Mouse (Mus musculus) gonadal fat pad, adult 2 months (tissue): Measurements from ENCODE around the gene Samd1. TPM values are rescaled to one million over a fixed set of nuclear protein-coding genes. Genes with fewer than 3 reads are reported as not detected.

ENCODE experiments used
- DNase-seq: peaks from one replicate; pipeline ENCODE4 v3.0.0-alpha.2; 2012; ENCODE audit warnings: low read depth
- polyA plus RNA-seq: library from polyadenylated mRNA; depleted of rRNA; stranded (reverse); fragments of >200 nt; gene quantifications from 2 replicates; pipeline ENCODE4 v1.2.3, GENCODE M21; 2012

Samd1 gene
- polyA plus RNA-seq, 1 experiment: 36.3 TPM

DNA sequence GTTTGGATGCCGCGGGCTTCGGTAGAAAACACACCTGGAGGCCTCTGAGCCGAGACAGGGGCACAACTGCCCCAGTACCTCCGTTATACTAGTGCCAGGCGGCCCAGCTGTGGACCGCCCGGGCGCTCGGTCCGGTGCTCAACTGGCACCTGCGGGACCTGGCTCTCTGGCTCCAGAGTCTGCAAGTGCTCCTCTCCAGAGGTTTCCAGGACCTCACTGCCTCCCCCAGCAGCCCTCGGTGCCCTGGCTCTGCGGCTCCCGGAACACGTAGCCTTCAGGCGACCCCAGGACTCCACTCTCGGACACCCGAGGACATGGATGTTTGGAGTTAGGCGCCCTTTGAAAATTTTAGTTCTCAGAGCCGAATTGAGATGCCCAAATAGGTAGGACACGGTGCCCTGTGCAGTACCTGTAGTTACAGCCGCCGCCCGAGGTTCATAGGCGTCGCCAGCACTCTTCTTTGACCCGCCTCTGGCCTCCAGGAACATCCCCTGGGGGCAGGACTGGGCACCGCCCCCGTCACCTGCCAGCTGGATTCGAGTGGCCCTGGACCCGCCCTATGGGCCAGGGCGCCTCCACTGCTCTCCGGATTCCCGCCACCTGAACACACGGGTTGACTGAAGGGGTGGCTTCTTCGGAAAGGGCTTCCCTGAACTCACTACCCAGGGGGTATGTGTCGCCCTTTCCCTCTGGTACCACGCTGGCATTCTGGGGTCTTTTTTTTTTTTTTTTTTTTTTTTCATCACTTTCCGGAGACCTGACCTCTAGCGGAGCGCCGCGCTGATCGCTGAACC is 14.4 kb downstream of the Samd1 start, which contains the start of gene 2210011C24Rik:
Gene 2210011C24Rik, minus strand, starts transcription at position 467 of the 794 bp plus-strand sequence.
- no peak for DNase-seq

DNA sequence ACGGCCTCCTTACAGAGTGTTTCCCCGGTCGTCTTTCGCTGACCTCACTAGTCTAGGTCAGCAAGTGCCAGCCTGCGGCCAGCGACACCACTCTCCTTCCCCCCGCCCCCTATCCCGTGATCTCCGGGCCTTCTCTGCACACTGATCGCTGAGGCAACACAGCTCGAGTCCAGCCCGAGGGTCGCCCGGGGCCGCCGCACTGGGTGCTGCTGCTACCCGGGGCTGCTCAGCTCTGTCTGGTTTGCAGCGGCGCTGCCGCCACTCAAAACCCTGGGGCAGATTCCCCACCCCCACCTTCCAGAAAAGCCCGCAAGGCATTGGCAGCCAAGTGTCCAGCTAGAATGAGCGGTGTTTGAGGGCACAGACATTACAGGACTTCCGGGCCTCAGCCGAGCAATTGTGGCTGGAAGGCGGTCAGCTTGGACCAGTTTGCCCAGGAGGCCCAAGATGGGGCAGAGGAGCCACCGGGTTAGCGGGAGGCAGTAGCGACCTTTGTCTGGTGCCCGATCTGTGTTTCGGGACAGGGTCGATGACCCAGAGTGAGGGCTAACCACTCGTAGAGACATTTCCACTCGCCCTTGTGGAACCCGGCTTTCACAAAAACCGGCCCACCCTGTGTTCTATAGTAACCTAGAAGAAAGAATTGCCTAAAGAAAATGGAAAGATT is 15.2 kb downstream of the Samd1 start:
- DNase-seq: no peak

DNA sequence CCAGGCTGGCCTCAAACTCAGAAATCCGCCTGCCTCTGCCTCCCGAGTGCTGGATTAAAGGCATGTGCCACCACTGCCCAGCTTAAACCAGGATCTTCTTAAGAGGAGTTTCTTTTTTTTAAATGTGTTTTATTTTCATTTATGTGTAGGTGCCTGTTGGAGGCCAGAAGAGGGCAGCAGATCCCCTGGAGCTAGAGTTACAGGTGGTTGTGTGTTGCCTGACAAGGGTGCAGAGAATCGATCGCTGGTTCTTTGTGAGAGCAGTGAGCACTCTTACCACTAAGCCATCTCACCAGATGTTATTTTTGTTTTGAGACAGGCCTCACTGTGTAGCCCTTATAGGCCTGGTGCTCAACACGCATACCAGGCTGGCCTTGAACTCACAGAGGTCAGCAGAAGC is 18.4 kb downstream of the Samd1 start:
- no peak for DNase-seq

DNA sequence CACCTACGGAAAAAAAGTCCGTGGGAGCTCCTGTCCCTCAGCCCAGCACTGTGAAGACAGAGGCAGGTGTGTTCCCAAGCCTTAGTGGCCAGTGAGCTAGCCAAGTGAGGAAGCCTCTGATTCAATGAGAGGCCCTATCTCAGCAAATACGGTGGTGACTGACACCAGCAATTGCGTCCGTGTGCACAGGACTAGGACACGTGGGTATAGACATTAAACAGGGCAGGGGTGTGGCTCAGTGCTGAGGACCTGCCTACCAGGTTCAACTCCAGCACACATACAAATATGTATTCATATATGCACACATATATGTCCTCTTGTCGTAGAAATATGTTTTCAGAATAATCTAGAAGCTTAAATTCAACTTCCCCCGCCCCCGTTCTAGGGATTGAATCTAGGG is 22.3 kb downstream of the Samd1 start:
- no peak for DNase-seq

DNA sequence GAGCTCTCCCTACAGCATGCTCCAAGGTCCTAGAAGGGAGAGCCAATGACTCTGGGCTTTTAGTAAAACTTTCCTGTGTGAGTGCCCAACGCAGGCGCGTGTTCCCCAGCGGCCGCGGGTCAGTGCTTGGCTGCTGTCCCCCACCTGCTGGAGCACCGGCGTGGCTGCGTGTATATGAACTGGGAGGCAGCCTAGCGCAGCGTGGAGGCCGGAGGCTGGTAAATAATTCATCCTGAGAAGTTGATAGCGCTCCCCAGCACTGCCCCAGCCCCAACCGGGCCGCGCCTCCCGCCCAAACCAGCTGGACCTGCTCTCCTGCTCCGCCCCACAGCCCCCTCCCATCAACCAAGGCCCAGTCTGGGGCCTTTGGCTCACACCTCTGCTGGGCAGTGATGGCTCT is 23.6 kb downstream of the Samd1 start, which contains the start of gene Palm3:
Gene Palm3, plus strand, starts transcription at position 376 of the 400 bp plus-strand sequence.
- DNase-seq: no peak

DNA sequence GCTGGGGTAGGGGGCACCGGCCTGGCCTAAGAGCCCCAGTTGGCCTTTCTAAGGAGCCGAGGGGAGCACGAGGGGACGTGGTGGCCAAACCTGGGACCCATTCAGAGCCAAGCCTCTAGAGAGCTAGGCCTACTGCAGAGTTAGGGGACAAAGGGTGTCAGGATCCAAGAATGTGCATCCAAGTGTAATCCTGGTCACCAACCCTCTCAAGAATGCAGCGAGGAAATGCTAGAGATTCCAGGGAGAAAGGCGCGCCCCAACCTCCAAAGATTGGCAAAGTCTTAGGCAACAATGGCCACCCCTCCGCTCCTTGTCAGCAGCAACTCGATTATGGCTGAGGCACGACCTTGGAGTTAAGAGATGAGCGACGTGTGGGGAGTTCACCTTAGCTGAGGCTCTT is 24.1 kb downstream of the Samd1 start:
- no peak for DNase-seq

DNA sequence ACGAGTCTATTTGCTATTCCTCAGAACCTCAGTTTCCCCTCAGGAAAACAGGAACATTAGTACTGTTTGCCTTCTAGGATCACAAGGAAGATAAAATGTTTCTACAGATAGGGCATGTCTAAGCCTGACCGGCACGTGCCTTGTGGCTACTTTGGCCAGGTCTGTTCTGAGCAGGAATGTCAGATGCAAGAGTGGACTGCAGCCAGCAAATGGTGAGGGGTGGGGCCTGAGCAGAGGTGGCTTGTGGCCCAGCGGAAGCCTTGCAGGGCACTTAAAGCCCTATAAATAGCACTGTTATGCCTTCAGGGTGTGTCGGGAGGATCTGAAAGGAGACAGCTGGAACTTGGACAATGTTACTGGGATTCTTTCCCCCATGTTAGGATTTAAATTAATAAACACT is 25.6 kb downstream of the Samd1 start:
- DNase-seq: no peak

DNA sequence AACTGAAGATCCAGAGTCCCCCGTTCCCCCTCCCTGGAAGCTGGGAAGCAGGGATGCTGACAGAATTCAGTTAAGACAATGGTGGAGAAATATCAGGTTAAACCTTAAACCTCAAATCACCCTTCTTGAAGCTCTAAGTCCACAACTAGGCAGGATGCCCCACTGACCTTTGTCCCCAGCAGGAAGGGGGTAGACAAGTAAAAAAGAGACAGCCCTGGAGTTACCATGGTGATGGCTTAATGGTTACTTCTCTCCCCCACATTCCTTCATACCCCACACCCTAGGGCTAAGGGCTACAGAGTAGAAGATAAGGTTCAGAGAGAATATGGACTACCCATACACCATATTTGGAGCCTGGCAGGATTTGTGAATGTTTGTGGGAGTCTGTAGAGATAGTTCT is 26.2 kb downstream of the Samd1 start:
- no peak for DNase-seq

DNA sequence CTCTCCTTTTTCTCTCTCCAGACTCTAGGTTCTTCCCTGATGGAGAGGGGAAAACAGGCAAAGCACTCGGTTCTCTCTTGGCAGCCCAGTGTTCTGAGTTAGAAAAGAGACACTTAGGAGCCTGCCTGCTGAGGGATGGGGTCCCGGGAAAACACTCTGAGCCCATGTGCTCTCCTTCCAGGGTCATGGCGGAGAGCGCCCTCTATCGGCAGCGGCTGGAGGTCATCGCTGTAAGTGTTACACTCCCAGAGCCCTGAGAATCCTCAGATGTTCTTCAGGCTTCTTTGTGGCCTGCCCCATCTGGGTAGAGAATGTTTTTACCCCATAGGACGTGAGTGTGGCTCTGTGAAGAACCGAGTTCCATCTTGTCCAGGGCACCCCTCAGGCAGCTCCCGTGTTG is 26.7 kb downstream of the Samd1 start:
- no peak for DNase-seq

DNA sequence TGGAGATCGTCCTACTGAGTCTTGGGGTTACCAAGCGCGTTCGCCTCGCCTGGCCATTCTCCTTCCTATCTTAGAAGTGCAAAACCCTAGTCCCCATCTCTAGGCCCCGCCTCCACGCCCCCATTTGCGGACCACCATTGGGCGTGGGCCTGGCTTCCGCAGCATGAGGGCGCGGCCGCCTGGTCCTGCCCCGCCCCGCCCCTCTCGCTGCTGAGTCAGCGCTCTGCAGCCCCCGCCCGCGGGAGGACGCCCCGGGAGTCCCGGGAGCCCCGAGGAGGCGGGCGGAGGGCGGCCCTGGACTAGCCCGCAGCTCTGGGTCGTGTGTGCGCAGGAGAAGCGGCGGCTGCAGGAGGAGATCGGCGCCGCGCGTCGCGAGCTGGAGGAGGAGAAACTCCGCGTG is 28.4 kb downstream of the Samd1 start:
- DNase-seq: no peak

DNA sequence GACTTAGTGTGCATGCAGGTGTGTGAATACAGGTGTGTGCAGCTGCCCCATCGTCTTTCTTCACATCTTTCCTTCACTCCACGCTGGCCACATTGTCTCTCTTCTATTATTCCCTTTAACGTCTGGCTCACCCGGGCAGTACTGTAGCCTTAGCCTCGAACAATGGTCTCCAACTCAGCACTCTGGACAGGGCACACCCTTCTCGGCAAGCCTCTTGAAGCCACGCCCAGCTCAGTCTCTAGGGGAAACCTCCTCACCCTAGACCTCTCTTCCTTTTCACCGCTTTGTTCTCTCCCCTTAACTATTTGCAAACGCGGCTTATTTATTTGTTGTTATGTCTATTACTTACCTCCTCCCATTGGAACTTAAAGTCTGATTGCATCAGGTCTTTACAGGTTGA is 30.0 kb downstream of the Samd1 start:
- no peak for DNase-seq

DNA sequence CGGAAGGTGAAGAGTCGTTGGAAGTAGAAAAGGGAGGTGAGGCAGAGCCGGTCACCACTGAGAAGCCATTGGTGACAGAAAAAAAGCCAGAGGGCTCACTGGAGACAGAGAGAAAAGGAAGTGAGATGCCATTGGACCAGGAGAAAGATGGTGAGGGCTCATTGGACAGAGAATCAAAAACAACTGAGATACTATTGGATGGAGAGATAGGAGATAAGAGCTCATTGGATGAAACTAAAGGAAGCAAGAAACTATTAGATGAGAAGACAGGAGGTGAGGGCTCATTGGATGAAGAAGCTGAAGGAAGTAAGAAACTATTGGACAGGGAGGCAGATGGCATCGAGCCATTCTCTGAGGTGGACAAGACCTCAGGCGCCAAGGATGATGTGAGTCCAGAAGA is 31.8 kb downstream of the Samd1 start:
- DNase-seq: no peak

DNA sequence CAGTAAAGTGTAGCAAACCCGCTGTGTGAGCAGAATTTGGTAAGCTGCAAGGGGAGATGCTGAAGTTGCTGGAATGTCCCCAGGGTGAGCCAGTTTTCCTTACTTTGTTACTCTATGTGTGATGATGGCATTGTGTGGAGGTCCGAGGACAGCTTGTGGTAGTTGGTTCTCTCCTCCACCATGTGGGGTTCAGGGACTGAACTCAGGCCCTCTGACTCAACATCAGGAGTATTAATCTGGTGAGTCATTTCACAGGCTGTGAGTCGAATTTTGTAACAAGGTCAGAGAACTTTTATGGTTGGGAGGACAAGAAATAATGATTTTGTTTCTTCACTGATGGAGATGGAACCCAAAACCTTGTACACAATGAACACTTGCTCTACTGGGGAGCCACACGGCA is 35.3 kb downstream of the Samd1 start:
- DNase-seq: no peak

DNA sequence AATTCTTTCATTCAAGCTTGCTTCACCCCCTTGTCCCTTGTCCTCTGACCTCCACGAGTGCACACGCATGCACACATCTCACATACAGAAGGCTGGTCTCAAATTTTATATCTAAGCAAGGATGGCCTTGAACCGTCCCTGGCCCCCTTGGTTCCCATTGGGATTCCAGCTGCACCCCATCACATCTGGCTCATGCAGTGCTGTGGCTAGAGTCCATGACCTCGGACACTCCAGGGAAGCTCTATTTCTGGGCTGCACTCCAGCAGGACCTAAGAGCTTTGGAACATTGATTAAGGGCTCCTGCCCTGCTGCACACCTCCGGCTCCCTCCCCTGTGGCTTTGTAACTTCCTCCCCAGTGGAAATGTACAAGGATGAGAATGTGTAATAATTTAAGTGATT is 40.5 kb downstream of the Samd1 start:
- DNase-seq: no peak

DNA sequence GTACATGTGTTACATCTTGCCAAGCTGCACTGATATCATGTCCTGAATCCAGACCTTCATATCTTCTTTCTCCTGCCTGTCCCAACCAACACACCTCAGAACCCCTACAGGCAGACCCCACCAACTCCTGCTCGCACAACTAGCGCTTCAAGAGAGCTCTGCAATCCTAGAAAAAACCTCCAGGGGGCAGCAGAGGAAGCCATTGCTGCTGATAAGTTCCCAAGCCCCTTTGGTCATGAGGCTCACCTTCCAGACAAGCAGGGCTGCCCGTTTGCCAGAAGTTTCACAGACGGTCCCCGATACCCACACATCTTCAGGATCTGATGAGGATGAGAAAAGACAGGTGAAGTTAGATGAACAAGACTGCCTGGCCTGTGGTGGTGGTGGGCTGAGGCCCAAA is 41.6 kb downstream of the Samd1 start:
- no peak for DNase-seq

DNA sequence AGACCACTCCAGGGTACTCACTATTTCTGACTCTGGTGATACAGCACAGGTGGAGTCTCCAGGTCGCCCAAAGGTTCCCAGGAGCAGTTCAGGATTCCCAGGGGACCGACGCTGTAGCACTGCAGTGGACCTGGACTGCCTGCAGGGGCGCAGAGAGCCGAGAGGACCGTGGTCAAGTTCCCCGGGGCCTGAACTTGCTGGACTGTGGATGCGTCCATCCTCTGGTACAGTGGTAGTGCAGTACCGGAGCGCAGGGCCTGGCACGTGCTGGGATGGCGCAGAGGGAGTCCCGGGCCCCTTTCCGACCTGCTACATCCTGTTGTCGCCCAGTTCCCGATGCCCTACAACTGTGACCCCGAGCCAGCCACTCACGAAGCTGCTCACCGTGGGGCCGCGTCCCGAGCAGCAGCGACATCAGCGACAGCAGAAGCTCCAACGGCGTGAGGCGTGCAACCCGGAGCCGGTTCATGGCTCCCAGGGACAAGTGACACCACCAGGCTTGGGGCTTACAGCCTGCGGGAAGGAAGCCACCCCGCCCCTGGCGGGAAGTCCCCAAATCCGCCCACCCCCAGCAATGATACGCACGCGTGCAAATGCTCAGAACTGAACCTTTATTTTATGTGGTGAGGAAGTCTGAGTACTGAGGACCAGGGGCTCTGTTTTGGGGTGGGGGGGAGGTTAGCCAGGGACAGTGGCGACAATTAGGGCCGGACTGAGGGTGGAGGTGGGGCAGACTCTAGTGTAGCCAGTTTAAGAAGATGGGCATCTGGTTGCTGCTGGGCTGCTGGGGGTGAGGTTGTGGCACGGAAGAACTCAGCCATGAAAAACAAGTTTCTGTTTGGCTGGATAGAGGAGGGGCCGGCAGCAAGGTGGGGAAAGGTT is 44.8 kb downstream of the Samd1 start, which contains the start of gene Il27ra:
Gene Il27ra, minus strand, starts transcription at position 524 of the 882 bp plus-strand sequence.
- no peak for DNase-seq

DNA sequence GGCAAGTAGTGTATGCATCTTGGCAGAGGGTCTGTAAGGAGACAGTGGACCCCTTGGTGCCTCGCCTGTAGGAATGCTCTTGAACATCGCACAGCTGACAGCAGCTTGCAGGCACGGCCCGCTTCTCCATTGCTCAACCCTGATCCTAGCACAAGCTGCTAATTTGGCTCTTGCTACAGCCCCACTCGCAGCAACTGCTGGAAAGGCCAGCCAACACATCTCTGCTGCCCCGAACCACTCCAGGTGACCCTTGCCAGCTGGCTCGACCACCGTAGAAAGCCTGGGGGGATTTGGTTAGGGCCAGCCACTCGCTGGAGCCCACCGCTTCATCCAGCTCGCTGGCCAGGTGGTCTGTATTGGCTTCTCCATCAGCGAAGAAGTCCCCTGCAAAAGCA is 45.5 kb downstream of the Samd1 start:
- no peak for DNase-seq

DNA sequence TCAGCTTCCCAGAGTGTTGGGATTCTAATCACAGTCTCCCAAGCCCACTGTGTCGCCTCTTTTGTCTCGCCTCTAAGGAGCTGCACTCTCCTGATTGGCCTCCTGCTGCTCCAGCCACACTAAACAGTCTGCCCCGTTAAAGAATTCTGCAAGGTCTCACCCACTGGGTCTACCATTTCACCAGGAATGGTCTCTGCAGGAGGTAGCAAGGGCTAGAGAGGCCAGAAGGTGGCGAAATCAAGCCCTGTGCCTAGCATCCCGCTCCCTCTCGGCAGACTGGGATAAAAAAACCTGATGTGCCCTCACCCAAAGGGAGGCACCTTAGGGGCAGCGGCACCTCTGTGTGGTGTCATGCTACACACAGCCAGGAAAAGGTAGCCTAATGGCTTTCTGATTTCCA is 46.6 kb downstream of the Samd1 start:
- DNase-seq: no peak

DNA sequence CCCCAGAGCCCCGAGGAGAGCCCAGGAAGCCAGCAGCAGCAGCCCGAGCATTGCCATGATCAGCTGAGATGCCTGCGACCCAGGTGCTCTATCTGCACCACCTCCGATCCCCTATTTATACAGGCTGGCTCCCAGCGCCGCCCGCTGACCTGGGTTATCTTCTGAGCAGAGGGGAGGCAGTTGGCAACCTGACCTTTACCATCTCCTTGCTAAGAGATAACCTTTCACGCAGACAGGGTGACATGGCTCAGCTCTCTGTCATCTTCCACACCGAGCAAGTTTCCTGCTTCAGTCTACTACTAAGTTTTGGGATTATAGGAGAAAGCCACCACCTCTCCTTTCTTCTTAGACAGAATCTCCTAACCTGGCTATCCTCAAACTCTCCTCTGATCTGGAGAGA is 47.4 kb downstream of the Samd1 start, which contains the start of gene Rln3:
Gene Rln3, minus strand, starts transcription at position 101 of the 400 bp plus-strand sequence.
- DNase-seq: no peak

DNA sequence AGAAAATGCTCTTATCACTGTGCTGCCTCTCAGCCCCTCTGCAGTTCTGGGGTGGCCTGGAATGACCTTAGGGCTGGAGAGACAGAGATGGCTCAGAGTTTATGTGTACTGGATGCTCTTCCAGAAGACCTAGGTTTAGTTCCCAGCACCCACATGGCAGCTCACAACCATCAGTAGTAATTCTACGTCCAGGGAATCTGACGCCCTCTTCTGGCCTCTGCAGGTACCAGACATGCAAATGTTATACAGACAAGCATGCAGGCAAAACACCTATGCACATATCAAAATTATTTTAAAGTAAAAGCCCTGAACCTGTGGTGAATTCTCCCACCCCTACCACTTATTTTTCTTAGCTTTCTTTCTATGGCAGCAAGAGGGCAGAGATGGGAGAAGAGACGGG is 49.0 kb downstream of the Samd1 start:
- no peak for DNase-seq

DNA sequence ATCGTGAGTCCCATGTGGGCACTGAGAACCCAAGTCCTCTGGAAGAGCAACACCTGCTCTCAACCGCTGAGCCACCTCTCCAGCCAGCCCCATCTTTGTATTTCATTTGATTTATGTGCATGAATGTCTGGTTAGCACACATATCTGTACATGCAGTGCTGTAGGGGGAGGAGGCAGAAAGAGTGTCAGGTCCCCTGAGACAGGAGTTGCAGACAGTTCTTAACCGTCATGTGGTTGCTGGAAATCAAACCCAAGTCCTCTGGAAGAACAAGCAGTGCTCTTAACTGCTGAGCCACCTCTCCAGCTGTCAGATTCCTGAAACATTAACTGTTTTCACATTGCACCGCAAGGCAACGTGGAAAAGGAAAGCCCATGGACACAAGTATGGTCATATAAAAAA is 50.7 kb downstream of the Samd1 start:
- no peak for DNase-seq
